Mouse (Mus musculus) lung, postnatal 10 days (tissue): ENCODE data around the gene Polg.

ENCODE experiments used
- DNase-seq: peaks from one replicate; pipeline ENCODE4 v3.0.0; 2021

The Polg gene

DNA sequence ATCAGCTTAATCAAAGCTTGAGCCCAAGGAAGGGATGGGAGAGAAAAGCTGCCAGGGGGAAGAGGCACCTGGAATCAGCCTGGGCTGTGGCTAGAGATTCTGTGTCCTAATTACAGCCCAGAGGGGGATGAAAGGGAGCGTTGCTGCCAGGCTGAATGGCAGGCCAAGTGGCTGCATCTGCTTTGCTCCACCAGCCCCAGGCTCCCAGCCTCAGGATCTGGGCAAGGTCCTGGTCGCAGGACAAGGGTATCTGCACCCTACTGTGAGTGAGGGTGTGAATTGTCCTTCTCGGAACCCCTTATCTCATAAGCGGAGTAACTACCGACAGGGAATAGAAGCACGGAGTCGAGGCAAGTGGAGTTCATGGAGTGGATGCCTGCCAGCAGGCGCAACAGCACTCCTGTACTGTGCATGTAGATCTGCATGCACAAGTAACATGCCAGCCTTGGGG, 35.4 kb upstream of the Polg start:
- no peak for DNase-seq

DNA sequence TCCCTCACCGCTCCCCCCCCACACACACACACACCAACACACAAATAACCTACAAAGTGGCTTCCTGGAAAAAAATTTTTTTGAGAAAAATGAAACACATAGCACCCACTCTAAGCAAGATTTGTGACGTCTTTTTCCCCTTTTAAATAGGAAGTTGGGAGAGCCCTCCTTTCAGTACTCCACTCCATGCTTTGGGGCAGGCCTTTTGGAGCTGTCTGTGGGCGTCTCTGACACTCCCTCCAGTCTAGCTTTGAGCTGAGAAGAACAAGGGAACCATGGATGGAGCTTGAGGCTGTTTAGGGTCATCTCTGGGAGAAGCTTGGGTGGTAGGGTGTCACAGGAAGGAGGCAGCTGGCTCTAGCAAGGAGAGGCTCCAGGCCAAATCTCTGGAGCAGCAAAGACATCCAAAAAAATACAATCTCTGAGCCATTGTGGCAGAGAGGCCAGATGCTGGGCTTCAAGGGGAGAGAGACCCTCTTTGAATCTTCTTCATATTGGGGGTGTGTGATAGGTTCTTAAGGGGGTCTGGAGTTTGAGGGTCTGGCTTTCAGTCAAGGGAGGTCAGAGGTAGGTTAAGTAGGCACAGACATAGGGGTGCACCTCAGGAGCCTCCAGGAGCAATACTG, 34.6 kb upstream of the Polg start:
- no peak for DNase-seq

GRCm38 (mm10) chr7:79499596-79500570, 33.7 kb upstream of the Polg start:
- no peak for DNase-seq

GRCm38 (mm10) chr7:79498965-79499595, 32.9 kb upstream of the Polg start:
- DNase-seq: peak; percentile 64

GRCm38 (mm10) chr7:79498356-79498755, 32.2 kb upstream of the Polg start:
- DNase-seq: no peak

- no peak for DNase-seq
Measured at GRCm38 (mm10) chr7:79497701-79498115, 31.5 kb upstream of the Polg start.

GRCm38 (mm10) chr7:79496816-79497328, 30.7 kb upstream of the Polg start:
- DNase-seq: no peak

- peak; percentile 89 for DNase-seq
Measured at GRCm38 (mm10) chr7:79495988-79496815, 30.0 kb upstream of the Polg start.

- peak; percentile 58 for DNase-seq
Measured at GRCm38 (mm10) chr7:79493915-79494314, 27.8 kb upstream of the Polg start.

DNA sequence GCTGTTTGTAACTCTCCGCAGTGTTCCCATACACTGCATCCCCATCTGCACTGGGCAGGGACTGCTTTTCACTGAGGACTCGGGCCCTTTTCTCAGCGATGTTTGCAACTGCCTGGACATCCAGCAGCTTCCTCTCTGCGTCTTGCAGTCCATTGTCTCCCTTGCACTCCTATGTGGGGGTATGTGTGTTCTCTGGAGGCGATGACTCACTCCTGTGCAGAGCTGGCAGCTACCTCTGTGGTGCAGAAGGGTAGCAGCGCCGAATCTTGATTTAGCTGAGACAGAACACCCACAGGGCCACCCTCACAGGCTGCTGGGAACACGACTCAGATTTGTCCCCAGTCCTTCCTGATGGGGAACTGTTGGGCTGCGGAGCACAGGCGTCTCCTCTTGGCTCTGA, 20.4 kb upstream of the Polg start:
- no peak for DNase-seq

GRCm38 (mm10) chr7:79474831-79475399, 8.8 kb upstream of the Polg start:
- no peak for DNase-seq

DNA sequence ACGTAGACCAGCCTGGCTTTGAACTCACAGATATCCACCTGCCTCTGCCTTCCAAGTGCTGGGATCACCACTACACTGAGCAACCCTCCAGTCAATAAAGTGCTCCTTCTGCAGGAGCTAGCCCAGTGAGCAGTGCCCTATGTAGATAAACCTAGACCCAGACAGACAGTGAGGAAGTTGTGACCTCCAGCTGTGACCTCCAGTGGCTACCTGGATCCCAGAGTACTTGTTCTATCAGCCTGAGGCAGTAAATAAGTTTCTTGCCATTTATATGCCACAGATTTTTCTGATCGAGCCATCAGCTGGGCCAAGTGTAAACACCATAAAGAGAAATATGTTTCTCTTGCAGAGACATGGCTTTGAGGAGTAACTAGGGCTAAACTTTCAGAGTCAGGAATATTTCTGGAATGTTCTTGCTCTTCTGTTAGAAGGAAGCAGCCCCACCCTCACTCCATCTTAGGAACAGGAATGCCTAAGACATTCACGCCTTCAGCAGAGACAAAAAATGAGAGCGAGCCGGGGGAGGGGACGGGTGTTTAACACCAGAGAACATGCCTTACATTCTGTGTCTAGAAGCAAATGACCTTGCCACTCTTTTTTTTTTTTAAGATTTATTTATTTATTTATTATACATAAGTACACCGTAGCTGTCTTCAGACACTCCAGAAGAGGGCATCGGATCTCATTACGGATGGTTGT, 7.5 kb upstream of the Polg start:
- DNase-seq: peak; percentile 48

DNA sequence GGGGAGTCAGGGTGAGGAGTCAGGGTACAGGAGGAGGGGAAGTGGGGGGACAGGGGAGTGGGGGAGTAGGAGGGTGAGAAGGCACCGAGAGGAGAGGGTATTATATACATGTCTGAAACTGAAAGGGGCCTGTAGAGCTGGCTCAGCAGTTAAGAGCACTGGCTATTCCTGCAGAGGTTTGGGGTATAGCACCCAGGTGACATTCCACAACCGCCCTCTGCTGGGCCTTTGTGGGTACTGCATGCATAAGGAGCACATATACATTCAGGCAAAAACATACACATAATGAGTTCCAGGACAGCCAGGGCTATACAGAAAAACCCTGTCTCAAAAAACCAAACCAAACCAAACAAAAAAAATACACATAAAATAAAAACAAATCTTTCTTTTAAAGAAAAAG, 6.6 kb upstream of the Polg start:
- no peak for DNase-seq

DNA sequence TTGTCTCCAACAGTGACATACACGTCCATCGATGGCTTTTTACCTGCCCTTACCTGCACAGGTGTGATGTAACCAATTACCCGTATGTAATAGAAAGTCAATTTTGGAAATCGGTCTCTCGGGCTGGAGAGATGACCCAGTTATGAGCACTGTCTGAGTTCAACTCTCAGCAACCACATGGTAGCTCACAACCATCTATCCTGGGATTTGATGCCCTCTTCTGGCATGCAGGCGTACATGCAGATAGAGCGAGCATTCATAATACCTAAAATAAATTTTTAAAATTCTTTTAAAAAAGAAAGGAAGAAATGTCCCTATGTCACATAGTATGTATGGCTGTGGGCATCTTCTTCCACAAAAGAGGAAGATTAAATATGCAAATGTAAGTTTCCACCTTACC, 5.3 kb upstream of the Polg start:
- DNase-seq: no peak

DNA sequence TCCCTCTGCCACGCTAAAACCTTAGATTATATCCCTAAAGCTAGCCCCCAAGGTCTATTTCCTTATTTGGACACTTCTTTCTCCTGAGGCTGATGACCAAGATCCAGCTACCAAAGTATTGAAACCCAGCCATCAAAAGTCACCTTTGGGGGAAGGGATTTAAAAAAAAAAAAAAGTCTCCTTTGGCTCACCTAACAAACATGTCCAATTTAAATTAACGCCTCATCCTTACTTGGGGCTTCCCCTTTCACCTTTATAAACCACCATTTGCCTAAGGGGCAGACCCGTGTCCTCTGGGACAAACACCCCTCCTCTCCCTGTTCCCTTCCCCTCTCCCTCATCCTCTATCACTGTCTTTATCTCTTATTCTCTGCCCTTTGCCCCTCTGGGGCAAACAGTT, 4.6 kb upstream of the Polg start:
- no peak for DNase-seq

GRCm38 (mm10) chr7:79469766-79470165, 3.6 kb upstream of the Polg start:
- no peak for DNase-seq

DNA sequence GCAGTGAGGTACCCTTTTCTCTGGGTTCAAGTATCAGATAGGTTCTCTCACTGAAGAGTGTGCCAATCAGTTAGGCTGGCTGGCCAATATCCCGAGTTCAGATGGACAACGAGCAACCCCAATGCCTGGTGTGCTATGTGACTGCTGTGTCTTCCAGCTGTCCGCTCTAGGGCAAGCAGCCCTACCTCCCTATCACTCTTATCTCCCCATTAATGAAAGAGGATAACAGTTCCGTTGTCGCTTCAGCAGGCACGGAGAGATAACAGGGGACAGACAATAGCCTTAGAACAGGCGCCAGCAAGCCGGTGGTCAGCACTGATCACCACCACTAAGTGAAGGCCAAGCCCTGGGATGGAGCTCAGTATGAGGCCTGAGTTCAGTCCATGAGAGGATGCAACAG, 2.8 kb upstream of the Polg start:
- peak; percentile 22 for DNase-seq

- no peak for DNase-seq
Measured at GRCm38 (mm10) chr7:79467951-79468350, 1.8 kb upstream of the Polg start.

DNA sequence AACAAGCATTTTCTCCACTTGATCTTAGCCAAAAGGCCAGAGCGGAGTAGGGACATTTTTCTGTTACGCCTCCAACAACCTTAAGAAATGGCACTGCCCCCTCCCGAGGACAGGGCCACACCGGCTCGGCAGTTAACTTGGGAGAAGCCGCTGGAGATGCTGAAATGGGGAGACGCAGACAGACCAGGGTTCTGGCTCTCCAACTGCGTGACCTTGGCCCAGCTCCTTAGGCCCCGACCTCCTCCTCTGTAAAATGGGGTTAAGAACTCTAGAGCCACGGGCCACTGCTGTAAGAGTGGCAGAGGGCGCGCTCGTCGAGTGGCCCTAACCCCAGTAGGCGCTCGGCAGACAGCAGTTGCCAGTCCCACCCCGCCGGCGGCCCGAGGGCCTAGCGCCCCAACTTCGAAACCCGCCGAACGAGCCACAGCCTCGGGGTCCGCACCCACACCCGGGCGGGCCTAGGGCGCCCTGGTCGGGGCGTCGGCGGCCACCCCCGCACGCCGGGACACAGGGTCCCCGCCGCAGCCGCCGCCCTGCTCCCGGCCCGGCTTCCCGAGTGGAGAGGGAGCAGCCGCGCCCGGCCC, 609 bp downstream of the Polg start:
- no peak for DNase-seq

DNA sequence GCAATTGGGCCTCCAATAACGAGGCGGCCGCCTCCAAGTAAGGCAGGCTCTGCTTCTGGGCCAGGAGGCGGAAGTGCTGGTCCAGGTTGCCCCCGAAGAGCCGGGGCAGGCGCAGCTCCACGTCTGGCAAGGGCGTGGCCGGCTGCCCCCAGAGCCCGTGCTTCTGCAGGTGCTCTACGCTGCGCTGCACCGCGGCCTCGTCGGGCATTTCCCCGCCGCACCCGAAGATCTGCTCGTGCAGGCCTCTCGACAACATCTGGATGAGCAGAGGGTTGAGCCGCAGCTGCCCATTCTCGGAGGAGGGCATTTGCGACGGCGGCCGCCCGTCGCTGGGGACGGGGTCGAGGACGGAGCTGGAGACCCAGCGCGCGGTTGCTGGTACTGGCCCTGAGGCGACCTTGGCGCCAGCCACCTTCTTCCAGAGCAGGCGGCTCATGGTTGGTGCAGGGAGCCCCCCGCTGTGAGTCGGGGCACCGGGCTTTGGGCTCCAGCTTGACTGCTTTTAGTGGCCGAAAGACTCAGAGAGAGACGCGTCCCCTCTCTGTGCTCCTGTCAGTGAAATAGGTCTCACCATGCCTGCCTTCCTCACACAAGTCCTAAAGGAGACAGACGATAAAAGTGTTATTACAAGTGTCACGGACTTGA, 1.3 kb downstream of the Polg start:
- no peak for DNase-seq
